In genomic region chr12:111535762-111536161, GRCm38 (mm10) we compare ENCODE assay signal across 13 mouse cellular contexts. TPM values are rescaled to one million over a fixed set of nuclear protein-coding genes. Genes with fewer than 3 reads are reported as not detected.
A peak's percentile ranks its signal among the peaks of the same experiment; 100 is the strongest.
DNase-seq lines count a peak whose midpoint lies in the region; ATAC-seq and TF ChIP-seq lines count a peak whose summit lies in the region.
"Had no signal": no experiment of that assay in that cellular context is flagged by ENCODE, and none has a peak within 500 bp of the region (broad histone marks: within the 10 kb centered on the region; RNA-seq: fewer than 3 reads in every experiment).

No protein-coding gene starts in this region.

- no peak for ATAC-seq in heart, embryonic 11.5 days (replicated peaks; ENCODE audit: insufficient number of reproducible peaks, low FRiP score, low TSS enrichment)
- ATAC-seq in liver, embryonic 14.5 days (ENCODE audit: insufficient read depth) = no peak
- no peak for ATAC-seq in hindbrain, postnatal 0 days
- ATAC-seq: midbrain, embryonic 13.5 days had no signal

- H3K27ac ChIP-seq in heart, embryonic 11.5 days (ENCODE audit: low read depth, low read length) = peak overlapping the region; percentile 29; the same call in 1 of the 2 replicates
- H3K27ac ChIP-seq in liver, embryonic 14.5 days = peak overlapping the region; percentile 81
- H3K27ac ChIP-seq in hindbrain, postnatal 0 days = no peak overlapping the region
- H3K27ac ChIP-seq: midbrain, embryonic 13.5 days had no signal

- H3K9ac ChIP-seq in heart, embryonic 11.5 days (ENCODE audit: low read depth, low read length) = peak overlapping the region; percentile 34; the same call in 1 of the 2 replicates
- H3K9ac ChIP-seq in liver, embryonic 14.5 days (replicated peaks) = peak overlapping the region; percentile 32; the same call in 1 of the 2 replicates
- no peak overlapping the region for H3K9ac ChIP-seq in hindbrain, postnatal 0 days (replicated peaks; ENCODE audit: low read length)

- H3K4me1 ChIP-seq in heart, embryonic 11.5 days (ENCODE audit: control insufficient read depth, insufficient read depth, low read length) = peaks cover 26% of the 10 kb centered on the region
- peaks cover 8% of the 10 kb centered on the region for H3K4me1 ChIP-seq in lung, adult 2 months (ENCODE audit: control insufficient read depth, insufficient read depth, low read length)
- H3K4me1 ChIP-seq in liver, embryonic 14.5 days (replicated peaks; ENCODE audit: control insufficient read depth in 2 of 2, insufficient read depth in 2 of 2, low read length in 1 of 2) = peaks cover 31 to 39% of the 10 kb centered on the region in 2 experiments
- H3K4me1 ChIP-seq in hindbrain, postnatal 0 days (ENCODE audit: insufficient read depth, low read length) = peaks cover 7% of the 10 kb centered on the region; the same call in 1 of the 2 replicates

- TF ChIP-seq EP300 in liver, embryonic 14.5 days (IDR thresholded peaks at IDR 0.05; ENCODE audit: low read depth) = no peak

- H3K9me3 ChIP-seq in heart, embryonic 11.5 days (replicated peaks; ENCODE audit: control insufficient read depth, low read length) = no peaks in the 10 kb centered on the region
- no peaks in the 10 kb centered on the region for H3K9me3 ChIP-seq in liver, embryonic 14.5 days (ENCODE audit: control insufficient read depth, low read length)
- no peaks in the 10 kb centered on the region for H3K9me3 ChIP-seq in hindbrain, postnatal 0 days (ENCODE audit: low read length)
- H3K9me3 ChIP-seq: midbrain, embryonic 13.5 days had no signal

- H3K4me2 ChIP-seq in heart, embryonic 11.5 days = no peak overlapping the region
- peak overlapping the region; percentile 49 for H3K4me2 ChIP-seq in liver, embryonic 14.5 days (ENCODE audit: low read depth)
- no peak overlapping the region for H3K4me2 ChIP-seq in hindbrain, postnatal 0 days (ENCODE audit: low read depth, low read length)
- H3K4me2 ChIP-seq: midbrain, embryonic 13.5 days had no signal

- WGBS in heart, embryonic 11.5 days (ENCODE audit: insufficient replicate concordance) = 69% methylated on average over 5 of the region's 5 CpGs
- WGBS in lung, adult 2 months = 34% methylated on average over 5 of the region's 5 CpGs
- WGBS in liver, embryonic 14.5 days (ENCODE audit: insufficient replicate concordance) = 45% methylated on average over 5 of the region's 5 CpGs
- 84% methylated on average over 5 of the region's 5 CpGs for WGBS in hindbrain, postnatal 0 days

- no peak for TF ChIP-seq POLR2A in lung, adult 2 months (IDR thresholded peaks at IDR 0.05; ENCODE audit: borderline replicate concordance, extremely low read depth, low read depth, low read length)

- no peak for TF ChIP-seq CTCF in lung, adult 2 months (IDR thresholded peaks at IDR 0.05; ENCODE audit: insufficient read depth, low read length)
- TF ChIP-seq CTCF in liver, embryonic 14.5 days (IDR thresholded peaks at IDR 0.05; ENCODE audit: low read depth) = no peak
- no peak for TF ChIP-seq CTCF in hindbrain, postnatal 0 days (IDR thresholded peaks at IDR 0.05; ENCODE audit: low read depth)

- H3K36me3 ChIP-seq in heart, embryonic 11.5 days (ENCODE audit: control insufficient read depth, insufficient read depth, low read length) = peaks cover 11% of the 10 kb centered on the region; the same call in 1 of the 2 replicates
- H3K36me3 ChIP-seq in liver, embryonic 14.5 days (replicated peaks; ENCODE audit: control insufficient read depth, insufficient read depth, low read depth) = peaks cover 20% of the 10 kb centered on the region
- H3K36me3 ChIP-seq in hindbrain, postnatal 0 days (ENCODE audit: insufficient read depth, low read length) = peaks cover 16% of the 10 kb centered on the region; the same call in 1 of the 2 replicates

- DNase-seq in heart, adult 9 months (ENCODE audit: low spot score in 2 of 2) = no peak
- peak; percentile 53 for DNase-seq in lung, postnatal 25 days (ENCODE audit: low spot score)
- no peak for DNase-seq in lung, adult 2 months
- no peak for DNase-seq in liver, embryonic 14.5 days (ENCODE audit: low read depth in 3 of 3, low spot score in 3 of 3)
- no peak for DNase-seq in ovary, adult 18-20 months (ENCODE audit: low spot score)
- DNase-seq in hindbrain, postnatal 0 days (ENCODE audit: low spot score) = no peak
- no peak for DNase-seq in kidney, postnatal 36 days
- DNase-seq: adrenal gland, postnatal 25 days; cerebellum, adult 9-11 months; kidney, postnatal 14 days; thymus, postnatal 36 days had no signal

- H3K27me3 ChIP-seq in heart, embryonic 11.5 days (ENCODE audit: control insufficient read depth, insufficient read depth, low read length) = no peaks in the 10 kb centered on the region; the same call in 1 of the 2 replicates
- peaks cover 7% of the 10 kb centered on the region for H3K27me3 ChIP-seq in liver, embryonic 14.5 days (ENCODE audit: control insufficient read depth, insufficient read depth, low read length)
- no peaks in the 10 kb centered on the region for H3K27me3 ChIP-seq in hindbrain, postnatal 0 days (ENCODE audit: insufficient read depth, low read length)
- H3K27me3 ChIP-seq: midbrain, embryonic 13.5 days had no signal

- H3K4me3 ChIP-seq in heart, embryonic 11.5 days (ENCODE audit: low read depth, low read length) = no peak overlapping the region
- H3K4me3 ChIP-seq in lung, adult 2 months (replicated peaks; ENCODE audit: extremely low read depth, low read depth, low read length) = no peak overlapping the region
- H3K4me3 ChIP-seq in liver, embryonic 14.5 days (ENCODE audit: insufficient read depth in 1 of 2, low read depth in 2 of 2, low read length in 2 of 2) = no peak overlapping the region; a peak in 1 of 4 replicates
- H3K4me3 ChIP-seq in hindbrain, postnatal 0 days (ENCODE audit: low read length) = no peak overlapping the region
- H3K4me3 ChIP-seq: midbrain, embryonic 13.5 days had no signal

RNA-seq across cellular contexts. Expression of gene Eif5, which starts 2.1 kb away (rescaled TPM):
- polyA plus RNA-seq in heart, embryonic 11.5 days (2014; fragmentation: Nextera tagmentation; extraction: Ambion mirVana) = 478 and 505 TPM in 2 replicates
- polyA plus RNA-seq in lung, adult 2 months (2012; rRNA removed) = 48.5 and 68.3 TPM in 2 replicates
- 64.1 and 112 TPM in 2 replicates for polyA plus RNA-seq in liver, embryonic 14.5 days (2012; rRNA removed)
- 411 and 432 TPM in 2 replicates for polyA plus RNA-seq in liver, embryonic 14.5 days (2014; fragmentation: Nextera tagmentation; extraction: Ambion mirVana)
- 197 and 343 TPM in 2 replicates for total RNA-seq in hindbrain, postnatal 0 days (2014; rRNA removed)
- 576 and 621 TPM in 2 replicates for polyA plus RNA-seq in hindbrain, postnatal 0 days (2015; fragmentation: Nextera tagmentation; extraction: Ambion mirVana)

RNA-seq across cellular contexts. Expression of gene Mark3, which starts 38.6 kb away (rescaled TPM):
- 45.7 and 47.7 TPM in 2 replicates for polyA plus RNA-seq in heart, embryonic 11.5 days (2014; fragmentation: Nextera tagmentation; extraction: Ambion mirVana)
- polyA plus RNA-seq in lung, adult 2 months (2012; rRNA removed) = 26.4 and 27.7 TPM in 2 replicates
- 14.6 and 24.6 TPM in 2 replicates for polyA plus RNA-seq in liver, embryonic 14.5 days (2012; rRNA removed)
- polyA plus RNA-seq in liver, embryonic 14.5 days (2014; fragmentation: Nextera tagmentation; extraction: Ambion mirVana) = 18.0 and 19.5 TPM in 2 replicates
- total RNA-seq in hindbrain, postnatal 0 days (2014; rRNA removed) = 116 and 128 TPM in 2 replicates
- 38.4 and 41.0 TPM in 2 replicates for polyA plus RNA-seq in hindbrain, postnatal 0 days (2015; fragmentation: Nextera tagmentation; extraction: Ambion mirVana)

RNA-seq across cellular contexts. Expression of gene Gm266, which starts 50.1 kb away (rescaled TPM):
- 5.5 and 6.2 TPM in 2 replicates for polyA plus RNA-seq in heart, embryonic 11.5 days (2014; fragmentation: Nextera tagmentation; extraction: Ambion mirVana)
- 0.12 and 0.31 TPM in 2 replicates for polyA plus RNA-seq in lung, adult 2 months (2012; rRNA removed)
- polyA plus RNA-seq in liver, embryonic 14.5 days (2012; rRNA removed) = 0.61 and 0.91 TPM in 2 replicates
- 0.42 and 0.53 TPM in 2 replicates for polyA plus RNA-seq in liver, embryonic 14.5 days (2014; fragmentation: Nextera tagmentation; extraction: Ambion mirVana)
- total RNA-seq in hindbrain, postnatal 0 days (2014; rRNA removed) = 11.5 and 22.1 TPM in 2 replicates
- 11.8 TPM in 2 replicates for polyA plus RNA-seq in hindbrain, postnatal 0 days (2015; fragmentation: Nextera tagmentation; extraction: Ambion mirVana)
- total RNA-seq: adrenal gland, postnatal 25 days had no signal
